Mouse (Mus musculus): Measurements from ENCODE around the gene Tmem165.

Tmem165 gene

GRCm38 (mm10) chr5:76245419-76245818, 61.7 kb downstream of the Tmem165 start:
- no peak for DNase-seq (ENCODE audit: low read depth)

GRCm38 (mm10) chr5:76246539-76246938, 62.9 kb downstream of the Tmem165 start:
- no peak for DNase-seq (ENCODE audit: low read depth)

- no peak for DNase-seq (ENCODE audit: low read depth)
These were observed 67.3 kb downstream of the Tmem165 start for GRCm38 (mm10) chr5:76250948-76251347.
